Mouse (Mus musculus) liver, adult 2 months (tissue): ENCODE measurements at regions not wholly inside any gene's neighbourhood (a gene's known extent, or its start where the extent isn't known, plus 50 kb on each side); places are given as distances from the start of the nearest gene placed in this dataset.

ENCODE experiments used
- CTCF ChIP-seq: fragments of 200-500 bp; IDR thresholded peaks from 2 replicates; pipeline ENCODE4 v1.5.1; 2011; ENCODE audit warnings: low read depth, low read length, control low read depth
- POLR2A ChIP-seq: fragments of 200-500 bp; IDR thresholded peaks from 2 replicates; pipeline ENCODE4 v1.6.1; 2011; ENCODE audit warnings: low read length, control low read depth; ENCODE audit not compliant: insufficient read depth; ENCODE audit errors: extremely low read depth

DNA sequence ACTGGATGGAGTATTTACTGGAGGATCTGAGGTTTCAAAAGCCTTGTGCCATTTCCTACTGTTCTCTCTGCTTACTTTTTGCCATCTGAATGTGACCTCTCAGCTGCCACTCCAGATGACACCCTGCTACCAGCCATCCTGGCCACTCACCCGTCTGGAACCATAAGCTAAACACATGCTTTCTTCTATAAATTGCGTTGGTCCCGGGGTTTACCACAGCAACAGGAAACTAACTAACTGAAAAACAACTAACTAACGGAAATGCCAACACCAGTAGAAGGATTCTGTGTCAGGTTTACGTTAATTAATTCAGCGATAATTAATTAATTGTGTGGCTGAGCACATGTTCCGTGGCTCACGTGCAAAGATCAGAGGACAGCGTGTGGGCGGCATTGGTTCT is 169.8 kb upstream of the Zfp618 start:
- no peak for TF ChIP-seq CTCF
- no peak for TF ChIP-seq POLR2A
